In the genomic region with DNA sequence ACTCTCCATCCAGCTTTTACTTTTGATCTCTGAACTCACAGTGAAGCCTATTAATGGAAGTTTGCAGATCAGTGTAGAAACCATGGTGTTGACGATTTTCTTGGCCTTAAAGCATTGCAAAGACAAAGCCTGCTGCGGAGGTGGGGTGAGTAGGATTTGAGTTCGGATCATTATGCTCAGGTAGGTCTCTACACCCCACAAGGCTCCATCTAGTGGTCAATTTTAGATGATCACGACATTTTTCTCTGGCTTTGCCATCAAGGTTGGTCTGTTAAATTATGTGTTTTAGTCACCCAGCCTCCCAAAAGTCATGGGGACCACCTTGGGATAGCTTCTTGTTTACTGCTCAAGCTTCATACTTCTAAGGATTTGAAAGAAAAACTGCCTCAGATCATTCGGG, we compare ENCODE assay signal across 14 mouse cellular contexts.
DNase-seq lines count a peak whose midpoint lies in the region; ATAC-seq and TF ChIP-seq lines count a peak whose summit lies in the region.
"Had no signal": no experiment of that assay in that cellular context is flagged by ENCODE, and none has a peak within 500 bp of the region (broad histone marks: within the 10 kb centered on the region; RNA-seq: fewer than 3 reads in every experiment).

No protein-coding gene starts in this region.

- H3K79me2 ChIP-seq in MEL (ENCODE audit: control insufficient read depth, insufficient read depth, low read length, poor library complexity) = no peaks in the 10 kb centered on the region

- no peak overlapping the region for H3K27ac ChIP-seq in heart, embryonic 11.5 days (ENCODE audit: low read depth, low read length)
- H3K27ac ChIP-seq in lung, embryonic 14.5 days (ENCODE audit: low read depth) = no peak overlapping the region
- H3K27ac ChIP-seq in MEL (ENCODE audit: control insufficient read depth, low read depth, low read length) = no peak overlapping the region
- H3K27ac ChIP-seq in forebrain, embryonic 13.5 days = no peak overlapping the region
- H3K27ac ChIP-seq: liver, embryonic 13.5 days; midbrain, embryonic 10.5 days had no signal

- no peaks in the 10 kb centered on the region for H3K36me3 ChIP-seq in heart, embryonic 11.5 days (ENCODE audit: control insufficient read depth, insufficient read depth, low read length)
- no peaks in the 10 kb centered on the region for H3K36me3 ChIP-seq in lung, embryonic 14.5 days (ENCODE audit: insufficient read depth)
- no peaks in the 10 kb centered on the region for H3K36me3 ChIP-seq in MEL (ENCODE audit: control insufficient read depth in 1 of 2, insufficient read depth in 2 of 2, low read length in 2 of 2)
- H3K36me3 ChIP-seq in forebrain, embryonic 13.5 days (ENCODE audit: poor library complexity, severe bottlenecking) = no peaks in the 10 kb centered on the region
- H3K36me3 ChIP-seq: liver, embryonic 13.5 days; midbrain, embryonic 10.5 days had no signal

- no peak overlapping the region for H3K9ac ChIP-seq in heart, embryonic 11.5 days (ENCODE audit: low read depth, low read length)
- H3K9ac ChIP-seq in lung, embryonic 14.5 days = no peak overlapping the region
- no peak overlapping the region for H3K9ac ChIP-seq in MEL (ENCODE audit: control insufficient read depth, low read depth, low read length, poor library complexity, severe bottlenecking)
- no peak overlapping the region for H3K9ac ChIP-seq in forebrain, embryonic 13.5 days
- H3K9ac ChIP-seq: liver, embryonic 13.5 days had no signal

- no peaks in the 10 kb centered on the region for H3K4me1 ChIP-seq in heart, embryonic 11.5 days (ENCODE audit: control insufficient read depth, insufficient read depth, low read length)
- H3K4me1 ChIP-seq in lung, embryonic 14.5 days (ENCODE audit: insufficient read depth) = no peaks in the 10 kb centered on the region; the same call in 1 of the 2 replicates
- no peaks in the 10 kb centered on the region for H3K4me1 ChIP-seq in MEL (ENCODE audit: control insufficient read depth in 1 of 2, insufficient read depth in 2 of 2, low read length in 2 of 2)
- no peaks in the 10 kb centered on the region for H3K4me1 ChIP-seq in forebrain, embryonic 13.5 days
- H3K4me1 ChIP-seq: liver, embryonic 13.5 days had no signal

- DNase-seq in heart, adult 11 months = peak; percentile 55
- no peak for DNase-seq in lung, embryonic 14.5 days
- no peak for DNase-seq in lung, postnatal 4 days
- peak; percentile 33 for DNase-seq in MEL (ENCODE audit: low read depth, low spot score)
- DNase-seq: adrenal gland, postnatal 10 days; cerebellum, adult 11 months; liver, embryonic 13.5 days; right cerebral cortex, postnatal 4 days had no signal

- no peaks in the 10 kb centered on the region for H3K27me3 ChIP-seq in heart, embryonic 11.5 days (ENCODE audit: control insufficient read depth, insufficient read depth, low read length)
- peaks cover 6% of the 10 kb centered on the region; the same call in 1 of the 2 replicates for H3K27me3 ChIP-seq in lung, embryonic 14.5 days (ENCODE audit: insufficient read depth, low read length)
- H3K27me3 ChIP-seq in MEL (ENCODE audit: control insufficient read depth in 1 of 2, insufficient read depth in 2 of 2, low read length in 2 of 2) = peaks cover 2 to 3% of the 10 kb centered on the region in 2 experiments
- no peaks in the 10 kb centered on the region for H3K27me3 ChIP-seq in forebrain, embryonic 13.5 days

- H3K4me3 ChIP-seq in heart, embryonic 11.5 days (ENCODE audit: low read depth, low read length) = no peak overlapping the region
- no peak overlapping the region for H3K4me3 ChIP-seq in lung, embryonic 14.5 days (ENCODE audit: low read depth, low read length)
- H3K4me3 ChIP-seq in MEL (ENCODE audit: control insufficient read depth in 1 of 2, insufficient read depth in 1 of 2, low read depth in 2 of 2, low read length in 2 of 2) = no peak overlapping the region
- H3K4me3 ChIP-seq in forebrain, embryonic 13.5 days = no peak overlapping the region
- H3K4me3 ChIP-seq: liver, embryonic 13.5 days; midbrain, embryonic 10.5 days had no signal

- H3K9me3 ChIP-seq in heart, embryonic 11.5 days (replicated peaks; ENCODE audit: control insufficient read depth, low read length) = no peaks in the 10 kb centered on the region
- H3K9me3 ChIP-seq in lung, embryonic 14.5 days (ENCODE audit: low read depth, low read length) = no peaks in the 10 kb centered on the region
- no peaks in the 10 kb centered on the region for H3K9me3 ChIP-seq in MEL (replicated peaks; ENCODE audit: insufficient read depth, low read length)
- H3K9me3 ChIP-seq in forebrain, embryonic 13.5 days (replicated peaks) = no peaks in the 10 kb centered on the region
- H3K9me3 ChIP-seq: liver, embryonic 13.5 days; midbrain, embryonic 10.5 days had no signal

- TF ChIP-seq CTCF in lung, embryonic 14.5 days (IDR thresholded peaks at IDR 0.05; ENCODE audit: low read depth) = peak; percentile 38; the same call in 1 of the 2 replicates
- TF ChIP-seq CTCF in MEL (IDR thresholded peaks at IDR 0.05 in 2 of 3, conservative IDR thresholded peaks at IDR 0.05 in 1 of 3; ENCODE audit: control insufficient read depth in 1 of 3, insufficient read depth in 1 of 3, low read depth in 2 of 3, low read length in 3 of 3, poor library complexity in 1 of 3, severe bottlenecking in 1 of 3) = peak; percentile 24 to 58 (median 48)

- no peak for TF ChIP-seq EP300 in MEL (IDR thresholded peaks at IDR 0.05; ENCODE audit: low read depth in 1 of 2, low read length in 2 of 2)

- no peak for TF ChIP-seq POLR2A in MEL (IDR thresholded peaks at IDR 0.05; ENCODE audit: control insufficient read depth in 1 of 2, insufficient read depth in 1 of 2, low read depth in 1 of 2, low read length in 2 of 2, poor library complexity in 1 of 2)

- no peak overlapping the region for H3K4me2 ChIP-seq in heart, embryonic 11.5 days
- H3K4me2 ChIP-seq in lung, embryonic 14.5 days = no peak overlapping the region
- no peak overlapping the region for H3K4me2 ChIP-seq in forebrain, embryonic 13.5 days
- H3K4me2 ChIP-seq: liver, embryonic 13.5 days had no signal

- TF ChIP-seq RAD21 in MEL (IDR thresholded peaks at IDR 0.05; ENCODE audit: low read depth, low read length) = peak; percentile 16

- WGBS in heart, embryonic 11.5 days (ENCODE audit: insufficient replicate concordance) = 51% methylated on average over 5 of the region's 5 CpGs
- 61% methylated on average over 5 of the region's 5 CpGs for WGBS in lung, embryonic 14.5 days
- WGBS in forebrain, embryonic 13.5 days = 61% methylated on average over 5 of the region's 5 CpGs

- no peak for ATAC-seq in heart, embryonic 11.5 days (replicated peaks; ENCODE audit: insufficient number of reproducible peaks, low FRiP score, low TSS enrichment)
- no peak for ATAC-seq in lung, embryonic 14.5 days (ENCODE audit: insufficient read depth)
- peak; percentile 55 for ATAC-seq in megakaryocyte progenitor cell, adult 5-6 weeks (replicated peaks; ENCODE audit: poor library complexity)
- ATAC-seq in erythroblast, adult 5-6 weeks (replicated peaks; ENCODE audit: low FRiP score, poor library complexity, severe bottlenecking) = no peak
- no peak for ATAC-seq in forebrain, embryonic 13.5 days
- ATAC-seq: forebrain, embryonic 14.5 days had no signal

TF ChIP-seq in MEL, 35 proteins besides CTCF, POLR2A, EP300 and RAD21:
- TF ChIP-seq SMC3 (IDR thresholded peaks at IDR 0.05; ENCODE audit: low read depth, low read length) (peak; percentile 56), MYB (IDR thresholded peaks at IDR 0.05; ENCODE audit: low read depth, low read length) (no peak)

Comparison
In these comparisons a context has a peak if more than half of its experiments do, and no peak if none do; other contexts are left out.
1. DNase-seq: peak in heart, adult 11 months (single experiment) and MEL (single experiment); none in lung, embryonic 14.5 days (single experiment) and lung, postnatal 4 days (0 of 2).